8 mouse cellular contexts compared by ENCODE assay signal in the genomic region with DNA sequence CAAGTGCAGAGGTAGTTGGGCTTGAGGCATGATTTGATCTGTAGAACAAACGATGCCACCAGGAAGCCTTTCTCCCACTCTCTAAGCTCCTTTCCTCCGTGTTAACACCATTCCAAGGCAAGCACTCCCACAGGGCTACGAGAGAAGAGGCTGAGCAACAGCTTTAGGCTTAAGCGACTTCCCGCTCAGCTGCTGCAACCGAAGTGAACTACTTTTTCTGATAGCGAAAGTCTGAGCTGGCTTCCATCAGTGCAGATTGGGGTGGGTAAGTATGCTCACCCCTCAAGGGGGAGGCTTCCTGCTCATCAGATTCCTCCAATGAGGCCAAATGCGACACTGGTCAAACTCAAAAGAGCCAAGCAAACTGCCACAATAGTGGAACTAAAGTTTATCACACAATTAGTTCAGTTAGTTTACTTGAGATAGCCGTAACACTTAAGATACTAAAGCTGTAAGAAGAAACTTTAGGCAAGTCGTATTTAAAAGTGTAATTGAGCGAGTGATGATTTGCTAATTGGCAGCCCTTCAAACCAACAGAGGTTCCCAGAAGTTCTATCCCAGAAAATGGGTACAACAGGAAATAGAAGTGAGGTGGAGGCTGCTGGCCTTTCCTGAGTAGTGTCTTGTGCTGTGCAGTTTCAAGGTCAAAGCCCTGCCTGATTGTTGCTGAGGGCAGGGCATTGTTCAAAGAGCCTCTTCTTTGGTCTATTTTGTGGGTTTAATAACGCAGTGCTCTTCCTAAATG.
DNase-seq lines count a peak whose midpoint lies in the region; ATAC-seq lines count a peak whose summit lies in the region.

No protein-coding gene starts in this region.

- H3K4me1 ChIP-seq in liver, embryonic 11.5 days (replicated peaks; ENCODE audit: control insufficient read depth, insufficient read depth, low read length) = no peaks in the 10 kb centered on the region
- H3K4me1 ChIP-seq in forebrain, embryonic 11.5 days (replicated peaks; ENCODE audit: control insufficient read depth, insufficient read depth, low read length) = peaks cover 5% of the 10 kb centered on the region; the same call in 1 of the 2 replicates
- H3K4me1 ChIP-seq in limb, embryonic 10.5 days = peaks cover 15% of the 10 kb centered on the region

- peak overlapping the region; percentile 37 for H3K4me2 ChIP-seq in liver, embryonic 11.5 days
- H3K4me2 ChIP-seq in forebrain, embryonic 11.5 days (ENCODE audit: low read depth, low read length, severe bottlenecking) = peak overlapping the region; percentile 26; the same call in 1 of the 2 replicates

- no peak overlapping the region for H3K9ac ChIP-seq in liver, embryonic 11.5 days (ENCODE audit: low read depth, low read length)
- peak overlapping the region; percentile 24 for H3K9ac ChIP-seq in forebrain, embryonic 11.5 days (ENCODE audit: low read length)

- H3K9me3 ChIP-seq in liver, embryonic 11.5 days (ENCODE audit: control insufficient read depth, low read length) = no peaks in the 10 kb centered on the region
- no peaks in the 10 kb centered on the region for H3K9me3 ChIP-seq in forebrain, embryonic 11.5 days (ENCODE audit: control insufficient read depth, low read length)
- no peaks in the 10 kb centered on the region for H3K9me3 ChIP-seq in limb, embryonic 10.5 days (replicated peaks)

- ATAC-seq in liver, embryonic 11.5 days (replicated peaks; ENCODE audit: low FRiP score) = no peak
- peak; percentile 53; the same call in 1 of the 2 replicates for ATAC-seq in forebrain, embryonic 11.5 days (replicated peaks; ENCODE audit: low FRiP score)
- no peak for ATAC-seq in granulocyte monocyte progenitor cell, adult 5-6 weeks (replicated peaks; ENCODE audit: poor library complexity, severe bottlenecking)

- no peaks in the 10 kb centered on the region for H3K36me3 ChIP-seq in liver, embryonic 11.5 days (ENCODE audit: control insufficient read depth, insufficient read depth, low read length)
- no peaks in the 10 kb centered on the region for H3K36me3 ChIP-seq in forebrain, embryonic 11.5 days (ENCODE audit: control insufficient read depth, insufficient read depth, low read length)
- H3K36me3 ChIP-seq in limb, embryonic 10.5 days = no peaks in the 10 kb centered on the region

- H3K27me3 ChIP-seq in liver, embryonic 11.5 days (replicated peaks; ENCODE audit: control insufficient read depth, insufficient read depth, low read length) = no peaks in the 10 kb centered on the region
- no peaks in the 10 kb centered on the region for H3K27me3 ChIP-seq in forebrain, embryonic 11.5 days (ENCODE audit: control insufficient read depth, insufficient read depth, low read length)
- H3K27me3 ChIP-seq in limb, embryonic 10.5 days (ENCODE audit: low read depth, poor library complexity, severe bottlenecking) = no peaks in the 10 kb centered on the region

- H3K27ac ChIP-seq in liver, embryonic 11.5 days (ENCODE audit: low read depth, low read length) = no peak overlapping the region
- H3K27ac ChIP-seq in forebrain, embryonic 11.5 days (ENCODE audit: low read depth, low read length) = 0 out of 2 replicates have a peak overlapping the region, but pooled peaks have one; percentile 12
- H3K27ac ChIP-seq in limb, embryonic 10.5 days = peak overlapping the region; percentile 50; the same call in 1 of the 2 replicates

- WGBS in liver, embryonic 11.5 days = 26% methylated on average over 12 of the region's 12 CpGs
- 17% methylated on average over 12 of the region's 12 CpGs for WGBS in forebrain, embryonic 11.5 days
- 29% methylated on average over 12 of the region's 12 CpGs for WGBS in limb, embryonic 10.5 days

- H3K4me3 ChIP-seq in liver, embryonic 11.5 days (ENCODE audit: low read depth, low read length) = no peak overlapping the region
- H3K4me3 ChIP-seq in forebrain, embryonic 11.5 days (ENCODE audit: low read depth, low read length) = no peak overlapping the region
- no peak overlapping the region for H3K4me3 ChIP-seq in limb, embryonic 10.5 days

- DNase-seq in liver, embryonic 11.5 days (ENCODE audit: low spot score) = no peak
- DNase-seq in liver = no peak
- peak; percentile 53 for DNase-seq in forebrain, embryonic 11.5 days (ENCODE audit: low spot score)
- DNase-seq in limb, embryonic 10.5 days (ENCODE audit: low spot score) = no peak
- DNase-seq in retina, embryonic 14.5 days (ENCODE audit: low spot score) = peak; percentile 50
- no peak for DNase-seq in frontal cortex, postnatal 14 days (ENCODE audit: low spot score in 2 of 2)
- no peak for DNase-seq in thymus, postnatal 14 days

Comparison
In these comparisons a context has a peak if more than half of its experiments do, and no peak if none do; other contexts are left out.
1. DNase-seq: peak in forebrain, embryonic 11.5 days (single experiment) and retina, embryonic 14.5 days (single experiment); none in liver, embryonic 11.5 days (single experiment), liver (single experiment), limb, embryonic 10.5 days (single experiment), frontal cortex, postnatal 14 days (0 of 2) and thymus, postnatal 14 days (single experiment).